Comparison of ENCODE assay signal across 8 mouse cellular contexts in genomic region chrX:48409611-48410387, GRCm38 (mm10). TPM values are rescaled to one million over a fixed set of nuclear protein-coding genes. Genes with fewer than 3 reads are reported as not detected.
A peak's percentile ranks its signal among the peaks of the same experiment; 100 is the strongest.
DNase-seq lines count a peak whose midpoint lies in the region; ATAC-seq lines count a peak whose summit lies in the region.

No protein-coding gene starts in this region.

- H3K9ac ChIP-seq in intestine, embryonic 16.5 days (ENCODE audit: low read depth, low read length) = peak overlapping the region; percentile 33; the same call in 1 of the 2 replicates

- H3K9me3 ChIP-seq in intestine, embryonic 16.5 days (ENCODE audit: control insufficient read depth, low read length) = no peaks in the 10 kb centered on the region

- peak; percentile 91 for ATAC-seq in intestine, embryonic 16.5 days

- intact Hi-C loops in left cerebral cortex, postnatal 25 days (cut with DNase I) = loop anchor here (5.0 kb wide), 2 partner anchors 132 to 422 kb away; no protein-coding TSS in a partner anchor

- H3K27ac ChIP-seq in intestine, embryonic 16.5 days (ENCODE audit: low read length) = peak overlapping the region; percentile 33; the same call in 1 of the 2 replicates

- H3K27me3 ChIP-seq in intestine, embryonic 16.5 days (replicated peaks; ENCODE audit: control insufficient read depth, insufficient read depth, low read length) = no peaks in the 10 kb centered on the region

- peak; percentile 68 for DNase-seq in adrenal gland, adult 8-10 months
- DNase-seq in embryo, embryonic 11.5 days (ENCODE audit: low read depth, low spot score) = peak; percentile 70
- DNase-seq in gastrocnemius, postnatal 4 days (ENCODE audit: low spot score in 2 of 2) = peak; percentile 85 to 86
- DNase-seq in left cerebral cortex, postnatal 25 days (ENCODE audit: low spot score in 2 of 2) = peak; percentile 76 to 78
- peak; percentile 79 for DNase-seq in mesoderm, embryonic 11.5 days (ENCODE audit: low read depth, low spot score)
- peak; percentile 80 for DNase-seq in right cerebral cortex, postnatal 25 days
- peak; percentile 81 to 86 for DNase-seq in urinary bladder, postnatal 36 days (ENCODE audit: low spot score in 2 of 2)

- 15% methylated on average over 33 of the region's 36 CpGs for WGBS in intestine, embryonic 16.5 days

- no peaks in the 10 kb centered on the region for H3K4me1 ChIP-seq in intestine, embryonic 16.5 days (ENCODE audit: control insufficient read depth, insufficient read depth, low read length)

- H3K36me3 ChIP-seq in intestine, embryonic 16.5 days (ENCODE audit: control insufficient read depth, insufficient read depth, low read length) = no peaks in the 10 kb centered on the region

- H3K4me2 ChIP-seq in intestine, embryonic 16.5 days (ENCODE audit: low read depth, low read length) = peak overlapping the region; percentile 47

- peak overlapping the region; percentile 47 for H3K4me3 ChIP-seq in intestine, embryonic 16.5 days (ENCODE audit: low read length)

RNA-seq across cellular contexts. Expression of gene Elf4, which starts 53.1 kb away (rescaled TPM):
- total RNA-seq in adrenal gland, adult 8-10 months (2022) = 10 to 100 TPM; 11.1 to 18.4 (median 13.9) TPM
- total RNA-seq in gastrocnemius, postnatal 4 days (2021) = 10 to 100 TPM; 19.2 to 19.5 TPM
- 11.8 and 15.5 TPM in 2 replicates for polyA plus RNA-seq in intestine, embryonic 16.5 days (2015; fragmentation: Nextera tagmentation; extraction: Ambion mirVana)
- under 1 TPM; 0.69 to 0.71 TPM for total RNA-seq in left cerebral cortex, postnatal 25 days (2021)

Comparison
In these comparisons a context has a peak if more than half of its experiments do, and no peak if none do; other contexts are left out.
1. Peak in every context shown above with its lines: DNase-seq, ATAC-seq, H3K4me3 ChIP-seq and H3K27ac ChIP-seq.
2. RNA of gene Elf4, which starts 53.1 kb away (total RNA-seq): 19.2 to 19.5 TPM in gastrocnemius, postnatal 4 days and 11.1 to 18.4 TPM in adrenal gland, adult 8-10 months; 0.69 to 0.71 TPM in left cerebral cortex, postnatal 25 days; every median in the first group is over 4 times any median in the second.